Mouse (Mus musculus): Measurements from ENCODE around the gene Unc13a. TPM values are rescaled to one million over a fixed set of nuclear protein-coding genes. Genes with fewer than 3 reads are reported as not detected.
A peak's percentile ranks its signal among the peaks of the same experiment; 100 is the strongest.

The Unc13a gene
- polyA plus RNA-seq, 1 experiment = 1.5 TPM

DNA sequence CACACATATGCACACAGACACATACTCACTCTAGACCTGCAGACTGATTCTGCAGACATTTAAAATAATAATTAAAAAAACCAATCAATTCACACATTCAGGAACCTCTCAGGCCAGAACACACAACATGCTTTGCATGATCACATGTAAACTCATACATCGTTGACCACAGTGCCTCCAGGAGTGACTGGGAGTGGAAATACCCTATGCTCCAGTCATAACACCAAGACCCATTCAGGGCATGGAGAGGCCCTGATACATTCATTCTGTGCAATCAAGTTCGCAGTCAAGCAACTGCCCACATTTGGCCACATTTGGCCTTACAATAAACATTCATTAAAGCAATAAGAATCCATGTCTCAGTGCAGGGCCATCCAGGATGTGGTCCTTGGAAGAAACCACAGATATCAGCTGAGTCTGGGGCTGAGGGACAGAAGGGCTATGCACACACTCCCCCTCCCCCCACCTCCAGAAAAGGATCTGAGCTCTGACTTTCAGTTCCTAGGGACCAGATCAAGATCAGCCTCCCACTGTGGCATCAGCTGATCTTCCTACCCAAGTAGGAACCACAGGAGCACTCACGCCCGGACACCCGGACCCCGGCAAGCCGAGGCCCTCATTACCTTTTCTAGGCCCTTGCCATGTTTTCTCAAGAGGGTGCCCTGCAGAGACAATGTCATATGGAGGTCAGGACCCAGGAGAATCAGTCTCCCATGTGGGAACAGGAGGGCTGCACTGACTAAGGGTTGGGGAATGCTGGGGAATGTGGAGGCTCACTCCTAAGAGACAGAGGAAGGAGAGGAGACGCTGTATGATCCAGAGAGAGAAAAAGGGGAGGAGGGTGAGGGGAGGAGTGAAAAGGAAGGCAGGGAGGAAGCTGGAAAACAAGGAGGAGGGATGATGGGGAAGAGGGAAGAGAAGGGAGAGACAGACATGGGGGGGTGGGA is 34.1 kb downstream of the Unc13a start:
- no peaks in the 10 kb centered on the region for H3K36me3 ChIP-seq (ENCODE audit: control insufficient read depth, insufficient read depth)
- TF ChIP-seq FOSL1 (IDR thresholded peaks at IDR 0.05; ENCODE audit: insufficient read depth, low read length, poor library complexity, severe bottlenecking) (no peak), MYOG (IDR thresholded peaks at IDR 0.05; ENCODE audit: control insufficient read depth, extremely low read depth, insufficient read length) (no peak), MYOD1 (IDR thresholded peaks at IDR 0.05; ENCODE audit: control insufficient read depth, insufficient read length, low read depth) (peak; percentile 33), USF1 (IDR thresholded peaks at IDR 0.05; ENCODE audit: low read depth) (no peak), MAX (IDR thresholded peaks at IDR 0.05) (no peak), CEBPB (IDR thresholded peaks at IDR 0.05; ENCODE audit: low read depth) (no peak)

DNA sequence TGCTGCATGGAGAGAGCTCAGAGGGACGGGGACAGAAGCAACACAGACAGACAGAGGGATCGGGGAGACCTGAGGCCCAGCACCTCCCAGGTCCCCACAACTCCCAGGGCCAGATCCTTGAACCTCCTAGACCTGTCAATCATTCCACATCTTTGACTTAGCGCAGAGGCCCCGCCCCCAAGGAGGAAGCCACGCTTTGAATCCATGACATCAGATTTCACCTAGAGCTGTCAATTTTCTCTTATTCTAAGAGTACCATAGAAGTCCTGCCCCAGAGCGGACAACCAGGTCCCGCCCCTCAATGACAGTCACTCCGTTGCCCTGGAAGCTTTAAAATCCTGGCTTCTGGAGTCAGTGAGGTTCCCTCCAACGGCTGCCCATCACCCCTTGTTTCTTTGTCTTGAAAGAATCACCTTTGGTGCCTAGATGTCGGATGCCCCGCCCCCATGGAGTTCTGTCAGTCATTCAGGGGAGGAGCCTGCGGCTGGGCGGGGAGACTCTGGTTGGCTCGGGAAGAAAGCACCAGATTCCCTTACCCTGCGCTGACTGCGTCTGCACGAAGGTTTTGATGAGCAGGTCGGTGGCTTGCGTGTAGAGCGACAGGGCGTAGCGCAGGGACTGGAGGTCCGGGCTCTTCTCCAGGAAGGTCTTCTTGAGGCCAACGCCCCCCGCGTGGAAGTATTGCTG is 37.4 kb downstream of the Unc13a start:
- H3K36me3 ChIP-seq (ENCODE audit: control insufficient read depth, insufficient read depth) = no peaks in the 10 kb centered on the region
- H3K79me2 ChIP-seq (ENCODE audit: control insufficient read depth, insufficient read depth) = no peaks in the 10 kb centered on the region
- no peaks in the 10 kb centered on the region for H3K27me3 ChIP-seq (ENCODE audit: control insufficient read depth, insufficient read depth, insufficient read length)
- TF ChIP-seq CEBPB (IDR thresholded peaks at IDR 0.05; ENCODE audit: low read depth) = no peak
- TF ChIP-seq MYOD1 (IDR thresholded peaks at IDR 0.05; ENCODE audit: control insufficient read depth, insufficient read length, low read depth) = no peak
- TF ChIP-seq MAX (IDR thresholded peaks at IDR 0.05) = no peak
- TF ChIP-seq CTCF (IDR thresholded peaks at IDR 0.05; ENCODE audit: control insufficient read depth, insufficient read depth, insufficient read length) = no peak
- TF ChIP-seq FOSL1 (IDR thresholded peaks at IDR 0.05; ENCODE audit: insufficient read depth, low read length, poor library complexity, severe bottlenecking) = no peak
- no peak for TF ChIP-seq MYOG (IDR thresholded peaks at IDR 0.05; ENCODE audit: control insufficient read depth, extremely low read depth, insufficient read length)
- TF ChIP-seq USF1 (IDR thresholded peaks at IDR 0.05; ENCODE audit: low read depth) = no peak
- H3ac ChIP-seq (ENCODE audit: control insufficient read depth, insufficient read length, low read depth) = no peak overlapping the region
- no peaks in the 10 kb centered on the region for H3K79me3 ChIP-seq (ENCODE audit: low read depth)
- no peak overlapping the region for H3K4me3 ChIP-seq (ENCODE audit: insufficient read depth, poor library complexity, severe bottlenecking)

More for the DNA sequence above, 34.1 kb downstream of the Unc13a start:
- Histone ChIP-seq H3K4me3 (ENCODE audit: insufficient read depth, poor library complexity, severe bottlenecking) (no peak overlapping the region), H3K79me3 (ENCODE audit: low read depth) (no peaks in the 10 kb centered on the region), H3K27me3 (ENCODE audit: control insufficient read depth, insufficient read depth, insufficient read length) (no peaks in the 10 kb centered on the region), H3K79me2 (ENCODE audit: control insufficient read depth, insufficient read depth) (no peaks in the 10 kb centered on the region), H3ac (ENCODE audit: control insufficient read depth, insufficient read length, low read depth) (no peak overlapping the region)

DNA sequence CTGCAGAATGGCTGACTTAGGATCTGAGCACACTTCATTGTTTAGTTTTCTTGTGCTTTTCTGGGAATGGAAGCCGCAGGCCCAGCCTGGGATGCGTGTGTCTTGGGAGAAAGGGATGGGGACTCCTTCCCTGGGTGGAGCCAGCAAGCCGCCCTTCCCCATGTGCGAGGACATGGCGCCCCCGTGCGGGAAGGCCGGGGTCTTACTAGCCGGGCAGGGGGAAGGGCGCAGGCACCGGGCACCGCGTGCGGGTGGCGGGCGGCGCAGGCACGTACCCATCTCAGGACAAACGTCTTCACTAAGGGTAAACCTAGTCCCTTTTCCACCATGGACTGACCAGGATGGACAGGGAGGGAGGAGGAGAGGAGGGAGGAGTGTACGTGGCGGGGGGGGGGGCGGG is 38.4 kb downstream of the Unc13a start:
- Histone ChIP-seq H3K27me3 (ENCODE audit: control insufficient read depth, insufficient read depth, insufficient read length) (no peaks in the 10 kb centered on the region), H3K4me3 (ENCODE audit: insufficient read depth, poor library complexity, severe bottlenecking) (no peak overlapping the region)
- TF ChIP-seq CTCF (IDR thresholded peaks at IDR 0.05; ENCODE audit: control insufficient read depth, insufficient read depth, insufficient read length) = peak; percentile 14
- no peak for TF ChIP-seq CEBPB (IDR thresholded peaks at IDR 0.05; ENCODE audit: low read depth)

DNA sequence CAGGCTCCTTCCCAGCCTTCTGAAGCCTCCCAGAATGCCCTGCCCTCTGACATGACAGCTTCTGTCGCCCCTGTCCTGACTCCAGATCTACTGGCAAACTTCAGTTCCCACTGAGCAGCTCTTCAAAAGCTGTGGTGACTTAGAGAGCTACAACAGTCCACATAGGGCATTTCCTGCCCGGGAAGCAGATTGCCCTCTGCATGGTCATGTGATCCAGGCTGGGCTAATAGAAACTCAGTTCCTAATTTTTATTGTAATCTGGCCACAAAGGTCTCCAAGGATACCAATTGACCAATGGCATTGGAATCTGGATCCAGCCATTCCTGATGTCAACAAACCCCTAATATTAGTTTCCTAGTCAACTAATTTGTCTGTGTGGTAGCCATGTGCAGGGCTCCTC is 39.7 kb downstream of the Unc13a start:
- Histone ChIP-seq H3K79me2 (ENCODE audit: control insufficient read depth, insufficient read depth) (no peaks in the 10 kb centered on the region), H3ac (ENCODE audit: control insufficient read depth, insufficient read length, low read depth) (no peak overlapping the region), H3K27me3 (ENCODE audit: control insufficient read depth, insufficient read depth, insufficient read length) (no peaks in the 10 kb centered on the region), H3K4me3 (ENCODE audit: insufficient read depth, poor library complexity, severe bottlenecking) (no peak overlapping the region), H3K36me3 (ENCODE audit: control insufficient read depth, insufficient read depth) (no peaks in the 10 kb centered on the region), H3K79me3 (ENCODE audit: low read depth) (no peaks in the 10 kb centered on the region)
- TF ChIP-seq USF1 (IDR thresholded peaks at IDR 0.05; ENCODE audit: low read depth) (peak; percentile 74), MYOG (IDR thresholded peaks at IDR 0.05; ENCODE audit: control insufficient read depth, extremely low read depth, insufficient read length) (no peak)

More for the DNA sequence above, 38.4 kb downstream of the Unc13a start:
- Histone ChIP-seq H3ac (ENCODE audit: control insufficient read depth, insufficient read length, low read depth) (no peak overlapping the region), H3K79me2 (ENCODE audit: control insufficient read depth, insufficient read depth) (no peaks in the 10 kb centered on the region), H3K36me3 (ENCODE audit: control insufficient read depth, insufficient read depth) (no peaks in the 10 kb centered on the region), H3K79me3 (ENCODE audit: low read depth) (no peaks in the 10 kb centered on the region)

DNA sequence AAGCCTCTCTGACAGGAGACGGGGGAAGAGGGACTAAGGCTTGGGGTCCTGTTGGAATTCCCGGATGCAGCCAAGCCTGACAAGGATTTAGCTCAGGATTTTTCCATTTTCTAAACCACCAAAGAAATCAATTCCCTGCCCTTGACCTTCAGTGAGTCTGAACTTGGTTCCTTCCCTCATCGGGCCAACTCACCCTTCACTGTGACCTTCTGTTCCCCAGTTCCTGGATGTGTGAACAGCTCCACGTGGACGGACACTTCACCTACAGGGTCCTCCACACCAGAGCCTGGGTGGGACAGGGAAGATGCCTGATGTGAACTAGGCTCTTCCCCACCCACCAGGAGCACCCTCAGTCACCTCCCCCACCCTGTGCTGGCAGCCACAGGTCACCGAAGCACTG is 40.8 kb downstream of the Unc13a start:
- no peak for TF ChIP-seq FOSL1 (IDR thresholded peaks at IDR 0.05; ENCODE audit: insufficient read depth, low read length, poor library complexity, severe bottlenecking)
- TF ChIP-seq CTCF (IDR thresholded peaks at IDR 0.05; ENCODE audit: control insufficient read depth, insufficient read depth, insufficient read length) = no peak
- TF ChIP-seq USF1 (IDR thresholded peaks at IDR 0.05; ENCODE audit: low read depth) = no peak
- no peak for TF ChIP-seq CEBPB (IDR thresholded peaks at IDR 0.05; ENCODE audit: low read depth)
- no peak for TF ChIP-seq MAX (IDR thresholded peaks at IDR 0.05)
- no peak for TF ChIP-seq MYOG (IDR thresholded peaks at IDR 0.05; ENCODE audit: control insufficient read depth, extremely low read depth, insufficient read length)
- no peak for TF ChIP-seq MYOD1 (IDR thresholded peaks at IDR 0.05; ENCODE audit: control insufficient read depth, insufficient read length, low read depth)
- no peak overlapping the region for H3ac ChIP-seq (ENCODE audit: control insufficient read depth, insufficient read length, low read depth)
- H3K36me3 ChIP-seq (ENCODE audit: control insufficient read depth, insufficient read depth) = peaks cover 3% of the 10 kb centered on the region
- no peaks in the 10 kb centered on the region for H3K27me3 ChIP-seq (ENCODE audit: control insufficient read depth, insufficient read depth, insufficient read length)
- no peaks in the 10 kb centered on the region for H3K79me3 ChIP-seq (ENCODE audit: low read depth)
- no peaks in the 10 kb centered on the region for H3K79me2 ChIP-seq (ENCODE audit: control insufficient read depth, insufficient read depth)
- no peak overlapping the region for H3K4me3 ChIP-seq (ENCODE audit: insufficient read depth, poor library complexity, severe bottlenecking)
